Mouse (Mus musculus): ENCODE measurements around the gene Scaf1.

Scaf1 gene

GRCm38 (mm10) chr7:45015957-45016612, at the start of gene Scaf1:
Scaf1 (minus strand) TSS chr7:45016363.
- peak; percentile 99 for DNase-seq (ENCODE audit: low read depth, low spot score)

DNA sequence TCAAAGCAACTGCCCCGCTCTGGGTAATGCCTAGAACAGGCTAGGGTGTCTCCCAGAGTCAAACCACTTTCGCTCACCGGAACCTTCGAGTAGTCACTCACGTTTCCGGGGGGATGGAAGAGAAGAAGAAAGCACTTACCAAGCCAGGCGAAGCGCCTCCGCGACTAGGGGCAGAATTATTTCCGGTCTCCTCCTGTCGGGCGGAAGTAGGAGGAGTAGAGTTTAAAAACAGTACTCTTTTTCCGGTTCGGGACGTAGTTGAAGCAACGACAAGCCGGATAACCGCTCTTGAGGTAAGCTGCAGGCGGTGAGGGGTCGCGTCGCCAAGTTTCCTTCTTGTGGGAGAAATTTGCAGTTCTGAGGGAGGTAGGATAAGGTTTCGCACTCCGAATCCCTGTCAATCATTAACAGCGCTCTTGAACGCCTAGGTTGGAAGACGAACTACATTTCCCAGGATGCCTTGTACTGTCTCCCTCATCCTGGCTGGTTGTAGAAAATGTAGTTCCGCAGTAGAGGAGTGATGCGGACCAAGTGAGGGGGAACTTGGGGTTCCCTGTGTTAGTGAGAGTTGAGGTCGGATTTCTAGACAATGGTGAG, 46.2 kb upstream of the Scaf1 start, which contains the start of the genes Nosip and Prrg2:
Nosip (plus strand) TSS at position 191 of the 597 bp plus-strand sequence.
Prrg2 (minus strand) TSS at position 439 of the 597 bp plus-strand sequence.
- peak; percentile 99 for DNase-seq (ENCODE audit: low read depth, low spot score)

GRCm38 (mm10) chr7:45061532-45062075, 45.4 kb upstream of the Scaf1 start:
- no peak for DNase-seq (ENCODE audit: low read depth, low spot score)

GRCm38 (mm10) chr7:45060632-45061122, 44.5 kb upstream of the Scaf1 start:
- no peak for DNase-seq (ENCODE audit: low read depth, low spot score)

GRCm38 (mm10) chr7:45058607-45059571, 42.7 kb upstream of the Scaf1 start:
- DNase-seq (ENCODE audit: low read depth, low spot score): no peak

DNA sequence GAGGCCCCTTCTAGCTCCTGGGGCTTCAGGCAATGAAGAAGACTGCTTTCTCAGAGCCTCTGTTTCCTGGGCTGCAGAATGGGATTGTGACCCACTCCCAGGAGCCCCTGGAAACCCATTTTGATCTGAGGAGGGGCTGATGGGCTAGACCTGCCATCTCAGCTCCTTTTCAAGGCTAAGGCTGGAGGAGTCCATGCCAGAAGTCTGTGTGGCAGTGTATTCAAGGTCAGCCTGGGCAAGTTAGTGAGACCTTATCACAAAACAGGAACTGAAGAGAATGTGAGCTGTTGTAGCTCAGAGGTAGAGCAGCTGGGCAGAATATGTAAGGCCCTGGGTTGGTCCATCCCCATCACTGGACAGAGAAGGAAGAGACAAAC, 40.8 kb upstream of the Scaf1 start:
- DNase-seq (ENCODE audit: low read depth, low spot score): no peak

DNA sequence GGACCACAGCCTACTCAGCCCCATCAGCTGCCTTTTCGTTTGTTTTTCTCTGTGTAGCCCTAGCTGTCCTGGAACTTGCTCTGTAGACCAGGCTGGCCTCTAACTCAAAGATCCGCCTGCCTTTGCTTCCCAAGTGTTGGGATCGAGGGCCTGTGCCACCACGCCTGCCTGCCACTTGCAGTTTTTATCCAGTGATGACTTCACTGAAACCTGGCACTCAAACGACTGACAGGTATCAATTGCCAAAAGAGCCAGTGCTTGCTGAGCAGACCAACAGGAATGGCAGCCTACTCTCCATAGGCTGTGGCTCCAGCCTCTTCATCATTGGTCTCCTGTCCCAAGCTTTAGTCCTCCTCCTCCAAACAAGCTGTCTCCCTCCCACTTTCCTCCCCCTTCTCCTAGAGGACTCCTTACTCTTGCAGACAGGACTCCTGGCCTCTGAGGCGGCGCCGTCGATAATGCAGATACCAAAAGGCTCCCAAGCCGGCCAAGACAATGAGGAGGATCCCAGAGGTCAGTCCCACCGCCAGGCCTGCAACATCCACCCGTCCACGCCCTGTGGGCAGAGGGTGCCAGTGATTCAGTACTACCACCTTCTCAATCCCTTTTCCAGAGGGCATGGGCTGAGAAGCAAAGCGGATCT, 40.3 kb upstream of the Scaf1 start:
- DNase-seq (ENCODE audit: low read depth, low spot score): no peak

- peak; percentile 99 for DNase-seq (ENCODE audit: low read depth, low spot score)
Observed at GRCm38 (mm10) chr7:45053931-45054510, 37.9 kb upstream of the Scaf1 start.

DNA sequence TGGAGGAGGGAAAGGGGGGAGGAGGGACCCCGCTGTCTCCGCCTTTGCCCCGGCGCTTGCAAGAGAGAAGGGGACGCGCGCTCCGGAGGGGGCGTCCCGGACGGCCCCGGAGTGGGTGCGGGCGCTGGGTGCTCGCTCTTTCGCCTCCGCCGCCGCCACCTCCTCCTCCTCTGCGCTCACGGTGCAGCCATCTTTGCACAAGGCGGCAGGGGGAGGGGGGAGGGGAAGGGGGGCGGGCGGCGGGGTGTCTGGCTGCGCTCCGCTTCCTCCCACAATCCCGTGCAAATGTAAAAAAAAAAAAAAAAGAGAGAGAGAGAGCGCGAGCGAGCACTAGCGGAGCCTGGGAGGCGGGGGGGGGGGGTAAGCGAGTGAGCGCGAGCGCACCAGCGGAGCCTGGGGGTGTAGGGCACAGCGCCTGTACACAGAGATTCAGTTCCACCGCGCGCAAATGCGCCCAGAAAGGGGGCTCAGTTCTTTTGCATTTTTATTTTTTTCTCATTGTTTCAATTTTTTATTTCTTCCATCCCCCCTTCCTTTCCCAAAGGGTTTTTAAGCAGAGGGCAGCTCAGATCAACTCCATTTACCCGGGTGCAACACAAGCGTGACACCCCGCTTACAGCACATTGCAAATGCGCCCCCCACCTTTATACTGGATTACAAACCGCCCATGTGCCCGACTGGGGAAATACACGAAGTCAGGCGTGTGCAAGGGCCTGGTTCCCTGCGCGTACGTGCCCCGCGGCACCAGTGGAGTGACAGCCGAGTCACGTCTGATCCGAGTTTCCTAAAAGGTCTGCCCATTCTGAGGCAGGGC, 37.2 kb upstream of the Scaf1 start:
- peak; percentile 76 for DNase-seq (ENCODE audit: low read depth, low spot score)

DNA sequence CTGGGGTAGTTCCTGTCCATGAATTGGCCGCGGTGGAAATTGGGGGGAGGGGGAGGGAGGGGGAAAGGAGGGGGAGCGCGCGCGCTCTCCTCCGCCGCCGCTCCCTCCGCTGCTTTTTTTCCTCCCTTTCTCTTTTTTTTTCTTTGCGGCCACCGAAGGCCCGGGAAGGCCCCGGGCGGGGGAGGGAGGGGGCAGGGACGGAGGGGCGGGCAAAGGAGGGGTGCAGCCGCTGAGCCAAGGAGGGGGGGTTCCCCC, 36.6 kb upstream of the Scaf1 start, which contains the start of gene Prr12:
Prr12 (minus strand) TSS at position 20 of the 255 bp plus-strand sequence.
- DNase-seq (ENCODE audit: low read depth, low spot score): no peak

DNA sequence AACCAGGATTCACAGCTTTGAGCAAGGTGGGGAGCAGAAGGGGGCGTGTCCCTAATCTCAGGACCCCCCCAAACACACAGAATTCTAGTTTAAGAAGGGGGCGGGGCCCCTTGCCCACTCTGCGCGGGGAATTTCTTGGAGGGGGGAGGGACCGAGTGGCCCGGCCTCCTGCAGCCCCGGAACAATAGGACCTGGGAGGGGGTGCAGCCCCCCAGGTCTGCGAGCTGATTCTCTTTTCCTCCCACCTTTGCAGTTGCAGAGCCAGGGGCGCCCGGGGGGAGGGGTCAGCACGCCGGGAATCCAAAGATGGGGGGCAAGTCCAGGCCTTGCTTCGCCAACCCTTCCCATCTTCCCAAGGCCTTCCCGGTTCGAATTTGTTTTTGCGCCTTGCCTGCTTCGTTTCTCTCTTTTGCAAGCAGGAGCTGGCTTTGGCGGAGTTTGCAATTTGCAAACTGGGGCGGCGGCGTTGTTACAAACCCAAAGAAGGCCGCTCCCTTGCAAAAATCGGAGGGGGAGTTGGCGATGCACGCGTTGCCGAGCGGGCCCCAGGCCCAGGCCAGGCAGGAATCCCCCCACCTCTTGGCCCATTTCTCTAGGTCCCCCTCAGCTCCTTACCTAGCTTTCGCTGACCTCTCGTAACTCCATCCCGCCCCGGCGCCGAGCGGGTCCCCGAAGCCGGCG, 36.2 kb upstream of the Scaf1 start:
- no peak for DNase-seq (ENCODE audit: low read depth, low spot score)

DNA sequence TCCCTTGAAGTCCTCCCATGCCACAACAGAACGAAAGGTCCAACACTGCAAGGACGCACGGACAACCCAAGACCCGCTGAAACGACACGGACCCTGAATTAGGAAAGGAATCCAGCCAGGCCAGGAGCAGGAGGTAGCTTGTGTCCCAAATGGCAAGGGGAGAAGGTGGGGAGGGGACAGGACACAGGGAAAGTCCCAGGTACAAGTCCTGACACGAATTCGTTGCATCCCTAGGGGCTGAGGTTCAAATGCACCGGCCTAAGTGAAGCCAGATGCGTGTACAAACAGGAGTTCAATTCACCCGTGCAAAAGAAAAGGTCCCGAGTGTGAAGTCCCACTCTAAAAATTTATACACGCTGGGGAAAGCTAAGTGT, 35.4 kb upstream of the Scaf1 start:
- DNase-seq (ENCODE audit: low read depth, low spot score): no peak

DNA sequence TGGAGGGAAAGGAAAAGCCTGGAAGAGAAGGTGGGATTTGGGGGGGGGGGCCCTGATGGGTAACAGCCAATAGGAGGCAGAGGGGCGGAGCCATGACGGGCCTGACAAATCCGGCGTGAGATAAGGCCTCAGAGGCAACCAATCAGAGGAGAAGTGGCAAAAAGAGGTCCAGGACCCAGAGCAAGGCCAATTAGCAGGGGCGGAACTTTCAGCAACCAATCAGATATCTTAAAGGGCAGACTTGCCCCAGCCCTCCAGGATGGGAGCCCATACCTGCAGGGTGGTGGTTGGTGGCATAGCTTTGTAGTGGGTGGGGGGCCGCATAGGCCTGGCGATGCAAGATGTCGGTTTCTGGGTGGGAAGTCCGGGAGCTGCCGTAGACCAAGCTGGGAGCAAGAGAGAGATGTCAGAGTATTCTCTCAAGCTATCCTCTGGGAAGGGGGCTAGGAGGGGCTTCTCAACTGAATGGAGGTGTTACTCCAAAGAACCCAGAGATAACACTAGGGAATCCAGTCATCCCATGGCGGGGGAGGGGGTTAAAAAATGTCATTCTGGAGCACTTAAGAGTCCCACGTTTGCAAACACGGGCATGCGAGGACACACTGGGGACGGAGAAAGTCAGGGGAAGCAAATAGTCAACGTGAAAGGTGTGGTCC, 34.9 kb upstream of the Scaf1 start:
- DNase-seq (ENCODE audit: low read depth, low spot score): peak; percentile 82

DNA sequence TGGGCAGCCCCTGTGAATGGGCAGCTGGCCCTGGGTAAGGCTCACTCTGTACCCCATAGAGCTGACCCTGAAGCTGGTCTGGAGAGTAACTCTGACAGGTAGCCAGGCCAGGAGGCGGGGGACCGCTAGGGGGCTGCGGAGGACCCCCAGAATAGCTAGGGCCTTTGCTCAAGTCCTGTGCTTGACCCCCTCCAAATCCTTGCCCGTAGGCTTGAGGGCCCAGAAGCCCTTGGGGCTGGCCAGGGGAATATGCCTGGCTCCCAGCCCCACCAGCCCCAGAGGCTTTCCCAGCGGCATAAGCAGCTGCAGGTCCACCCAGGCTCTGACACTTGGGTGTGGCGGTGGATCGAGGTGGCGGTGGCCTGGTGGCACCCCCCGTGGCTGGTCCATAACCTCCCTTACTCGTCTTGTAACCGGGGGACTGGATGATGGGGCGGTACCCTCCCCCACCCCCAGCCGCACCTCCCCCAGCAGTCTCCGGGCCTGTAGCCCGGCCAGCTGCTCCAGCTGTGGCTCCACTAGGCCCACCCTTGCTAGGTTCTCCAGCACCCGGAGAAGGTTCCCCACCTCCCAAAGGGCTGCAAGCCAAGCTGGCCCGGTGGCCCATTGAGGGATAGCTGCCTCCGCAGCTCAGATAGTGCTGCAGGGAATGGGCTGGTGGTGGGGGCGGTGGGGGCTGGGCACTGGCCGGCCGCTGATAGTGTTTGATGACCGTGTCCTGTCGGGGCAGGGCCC, 32.9 kb upstream of the Scaf1 start:
- DNase-seq (ENCODE audit: low read depth, low spot score): no peak

GRCm38 (mm10) chr7:45048001-45048890, 32.1 kb upstream of the Scaf1 start:
- DNase-seq (ENCODE audit: low read depth, low spot score): no peak

DNA sequence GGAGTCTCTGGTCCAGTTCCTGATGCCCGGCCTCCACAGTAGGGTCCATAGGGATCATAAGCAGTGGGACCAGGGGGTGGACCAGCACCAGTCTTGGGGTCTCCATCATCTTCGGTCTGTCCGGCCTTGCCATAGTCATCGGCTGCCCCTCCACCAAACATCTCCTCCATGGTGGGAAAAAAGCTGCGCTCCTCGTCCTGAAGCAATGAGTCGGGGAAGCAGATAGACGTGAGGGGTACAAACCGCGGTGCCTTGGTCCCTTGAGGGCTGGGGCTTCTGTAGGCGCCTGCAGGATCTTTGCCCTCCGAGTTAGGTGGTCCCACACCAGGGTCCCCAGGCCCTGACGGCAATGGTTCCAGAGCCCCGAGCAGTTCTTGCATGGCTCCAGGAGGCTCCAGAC, 31.3 kb upstream of the Scaf1 start:
- no peak for DNase-seq (ENCODE audit: low read depth, low spot score)

- DNase-seq (ENCODE audit: low read depth, low spot score): no peak
Observed at GRCm38 (mm10) chr7:45046853-45047350, 30.7 kb upstream of the Scaf1 start.
